Mouse (Mus musculus) retina, postnatal 1 day (tissue): ENCODE measurements at regions not wholly inside any gene's neighbourhood (a gene's known extent, or its start where the extent isn't known, plus 50 kb on each side); places are given as distances from the start of the nearest gene placed in this dataset.

Experiments used
- DNase-seq: peaks from one replicate; pipeline ENCODE4 v3.0.0-alpha.2; 2012

DNA sequence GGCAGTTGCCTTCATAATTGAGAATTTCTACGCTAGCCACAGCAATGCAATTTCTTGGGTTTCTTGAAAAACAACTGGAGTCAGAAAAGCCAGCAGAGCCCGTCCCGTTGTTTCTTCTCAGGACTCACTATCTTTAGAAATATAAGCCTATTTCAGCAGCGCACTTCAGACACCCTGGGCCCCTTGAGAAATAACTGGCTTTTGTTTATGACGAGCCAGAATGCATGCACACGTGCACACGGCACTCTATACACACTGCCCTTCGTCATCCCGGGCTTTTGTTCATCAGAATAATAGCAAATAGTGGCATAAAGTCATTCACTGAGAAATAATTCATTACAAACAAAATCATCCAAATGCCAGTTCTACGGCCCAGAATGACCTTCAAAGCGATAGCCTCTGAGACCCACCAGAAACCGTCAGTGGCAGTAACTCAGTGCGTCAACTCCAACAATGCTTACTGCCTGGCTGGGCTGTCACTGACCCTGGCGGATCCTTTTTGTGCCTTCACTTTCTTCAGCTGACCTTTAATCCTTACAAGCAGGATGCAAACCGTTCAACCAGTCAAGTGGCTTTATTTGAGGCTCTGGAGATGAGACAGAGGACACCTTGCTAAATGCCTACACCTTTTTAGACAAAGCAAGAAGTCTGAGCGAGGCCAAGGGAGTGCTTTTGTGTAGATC, 126.7 kb upstream of the Smarca2 start:
- DNase-seq = peak; percentile 53

DNA sequence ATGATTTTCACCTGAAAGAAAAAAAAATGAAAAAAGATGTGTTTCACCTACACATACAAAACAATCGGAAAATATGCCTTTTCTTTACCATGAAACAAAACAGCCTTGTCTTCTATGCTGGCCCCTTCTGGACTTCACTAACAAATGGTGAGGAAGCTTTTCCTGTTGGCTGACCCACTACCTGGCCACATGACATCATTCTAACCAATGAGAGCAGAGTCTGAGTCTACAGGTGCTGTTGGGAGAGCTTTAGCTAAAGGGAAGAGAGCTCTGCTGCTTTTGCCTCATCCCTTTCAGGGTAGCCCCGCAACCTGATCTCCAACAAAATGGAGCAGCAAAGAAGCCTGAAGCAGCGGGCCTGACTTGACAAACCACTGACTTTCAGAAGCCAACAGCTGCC, 120.5 kb upstream of the Smarca2 start:
- DNase-seq = no peak

DNA sequence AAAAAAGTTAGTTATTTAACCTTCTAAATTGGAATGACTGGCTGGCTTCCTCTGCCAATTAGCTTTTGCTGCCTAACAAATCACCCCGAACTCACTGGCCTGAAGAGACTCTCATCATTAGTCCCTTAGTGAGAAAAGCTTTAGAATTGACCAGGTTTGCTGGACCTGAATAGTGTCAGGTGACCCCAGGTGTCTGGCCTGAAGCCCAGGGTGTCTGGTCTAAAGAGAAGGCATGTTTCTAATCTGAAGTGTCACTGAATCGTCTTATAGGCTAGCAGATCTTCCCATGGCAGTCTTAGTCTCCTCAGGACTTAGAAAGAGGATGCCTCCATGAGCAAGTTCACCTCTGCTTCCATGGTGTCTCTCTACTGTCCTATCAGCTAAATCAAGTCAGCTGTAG, 112.0 kb upstream of the Smarca2 start:
- DNase-seq = no peak

DNA sequence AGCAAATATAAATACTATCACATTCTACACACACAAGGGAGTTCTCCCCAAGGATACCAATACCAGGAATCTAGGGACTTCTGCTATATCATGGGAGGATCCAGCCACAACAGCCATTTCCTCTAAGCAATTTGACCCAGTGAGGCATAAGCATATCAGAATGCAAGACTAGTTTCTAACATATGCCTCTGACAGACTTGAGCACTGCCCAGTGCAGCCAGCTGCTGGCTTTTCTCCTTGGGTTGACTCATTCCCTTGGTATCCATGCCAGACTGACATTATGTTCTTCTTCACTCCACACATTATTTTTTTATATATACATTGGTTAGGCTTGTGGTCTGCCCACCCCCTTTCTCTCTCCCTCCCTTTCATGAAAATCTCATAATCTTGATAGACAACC, 103.8 kb upstream of the Smarca2 start:
- DNase-seq = no peak

DNA sequence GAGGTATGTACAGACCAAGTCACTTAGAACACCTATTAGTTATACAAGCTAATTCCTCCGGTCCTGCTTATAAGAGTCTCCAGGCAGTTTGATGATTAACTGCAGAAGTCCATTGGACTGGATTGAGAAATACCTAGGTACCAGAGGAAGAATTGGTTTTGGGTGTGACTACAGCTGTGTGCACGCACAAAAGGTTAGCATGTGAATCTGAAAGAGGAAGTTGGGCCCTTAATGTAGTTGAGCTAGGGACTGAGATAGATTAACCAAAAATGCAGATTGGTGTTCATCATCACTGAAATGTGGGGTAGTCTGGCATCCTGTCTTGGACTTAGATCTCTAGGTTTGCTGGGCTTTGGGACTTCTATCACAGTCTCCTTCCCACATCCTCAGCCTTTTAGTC, 100.8 kb upstream of the Smarca2 start:
- DNase-seq = no peak

DNA sequence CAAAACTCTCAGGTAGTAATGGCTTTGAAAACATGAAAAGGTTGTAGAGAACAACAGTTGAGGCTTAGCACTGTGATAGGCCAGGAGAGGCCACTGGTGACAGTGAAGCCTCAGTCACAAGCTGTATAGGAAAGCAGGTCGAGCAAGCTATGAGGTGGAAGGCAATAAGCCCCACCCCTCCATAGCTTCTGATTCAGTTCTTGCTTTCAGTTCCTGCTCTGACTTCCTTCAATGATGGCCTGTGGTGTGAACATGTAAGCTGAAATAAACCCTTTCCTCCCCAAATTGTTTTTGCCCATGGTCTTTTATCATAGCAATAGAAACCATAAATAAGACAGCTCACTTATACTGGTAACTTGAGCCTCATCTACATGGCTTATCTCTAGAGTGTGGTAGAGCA, 98.0 kb upstream of the Smarca2 start:
- DNase-seq = no peak

DNA sequence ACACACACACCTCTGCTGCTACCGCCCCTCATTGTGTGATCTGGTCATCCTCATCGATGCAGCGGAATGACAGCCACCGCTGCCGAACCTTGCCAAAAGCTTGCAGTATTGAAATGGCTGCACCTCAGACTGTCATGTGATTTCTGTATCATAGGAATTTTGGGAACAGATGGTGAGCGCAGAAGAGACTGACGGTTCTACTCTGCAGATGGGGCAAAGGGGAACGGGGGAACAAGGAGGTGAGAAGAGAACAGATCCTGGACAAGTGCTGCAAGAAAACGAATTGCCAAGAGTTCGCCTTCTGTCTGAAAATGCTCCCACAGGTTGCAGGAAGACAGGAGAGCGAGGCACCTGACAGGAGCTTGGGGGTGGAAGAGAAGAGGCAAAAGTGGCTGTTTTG, 96.9 kb upstream of the Smarca2 start:
- DNase-seq = no peak

DNA sequence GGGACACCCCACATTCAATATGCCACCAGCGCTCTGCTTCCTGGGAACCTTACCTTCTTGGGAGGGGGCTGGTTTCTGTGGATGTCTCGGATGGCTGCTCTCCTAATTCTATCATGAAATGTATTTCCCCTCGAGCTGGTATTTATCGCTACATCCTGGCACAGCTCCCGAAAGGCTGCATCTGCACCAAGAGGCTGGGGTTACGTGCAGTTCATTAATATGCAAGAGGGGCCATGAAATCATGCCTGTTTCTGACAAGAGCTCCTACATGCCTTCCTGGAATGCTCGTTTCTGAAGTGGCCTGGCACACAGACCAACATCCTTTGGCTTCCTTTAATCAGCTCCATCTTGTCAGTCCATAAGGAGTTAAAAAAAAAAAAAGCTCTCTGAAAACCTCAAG, 96.2 kb upstream of the Smarca2 start:
- DNase-seq = peak; percentile 23

DNA sequence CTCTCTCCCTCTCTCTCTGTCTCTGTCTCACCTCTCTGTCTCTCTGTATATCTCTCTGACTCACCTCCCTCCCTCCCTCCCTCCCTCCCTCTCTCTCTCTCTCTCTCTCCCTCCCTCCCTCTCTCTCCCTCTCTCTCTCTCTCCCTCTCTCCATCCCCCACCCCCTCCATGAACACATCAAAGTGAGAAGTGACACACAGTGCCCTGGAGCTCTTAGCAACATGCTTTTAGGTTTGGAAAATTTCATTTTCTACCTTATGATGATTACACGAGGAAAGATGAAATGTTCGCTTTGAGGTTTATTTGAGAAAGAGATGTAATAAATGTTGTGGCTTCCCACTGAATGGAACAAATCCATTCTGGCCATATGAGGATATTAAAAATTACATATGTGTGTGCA, 95.6 kb upstream of the Smarca2 start:
- DNase-seq = no peak

DNA sequence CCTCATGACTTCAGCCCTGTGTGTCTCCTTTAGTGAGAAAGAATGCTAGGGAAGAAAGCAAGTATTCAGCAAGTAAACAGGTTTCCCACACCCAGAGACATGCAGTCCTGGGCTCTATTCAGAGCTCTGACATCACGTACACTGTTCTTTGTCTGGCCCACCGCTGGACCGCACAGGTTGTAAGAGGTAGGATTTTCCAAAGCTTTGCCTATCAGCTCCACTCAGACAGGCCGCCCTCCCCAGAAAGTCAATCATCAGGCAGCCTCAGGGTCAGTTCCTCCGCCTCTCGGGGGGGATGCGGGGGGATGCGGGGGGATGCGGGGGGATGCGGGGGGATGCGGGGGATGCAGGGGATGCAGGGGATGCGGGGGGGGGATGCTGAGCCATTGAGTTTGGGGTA, 94.7 kb upstream of the Smarca2 start:
- no peak for DNase-seq

DNA sequence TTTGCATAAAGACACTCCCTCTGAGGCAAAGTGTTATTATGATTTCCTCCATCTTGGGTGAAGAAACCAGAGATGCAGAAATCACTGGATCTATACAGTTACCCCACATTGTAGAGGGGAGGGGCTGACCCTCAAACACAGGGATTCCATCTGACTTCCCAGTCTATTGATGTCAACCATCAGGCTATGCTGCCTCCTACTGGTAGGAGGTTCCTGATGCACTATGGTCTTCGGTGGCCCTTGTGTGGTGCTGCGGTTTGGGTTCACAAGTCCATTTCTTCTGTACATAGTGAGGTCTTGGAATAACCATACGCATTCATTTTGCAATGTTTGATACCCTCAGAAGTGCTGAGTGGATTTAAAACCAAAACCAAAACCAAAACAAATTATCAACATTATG, 94.0 kb upstream of the Smarca2 start:
- DNase-seq = peak; percentile 24

DNA sequence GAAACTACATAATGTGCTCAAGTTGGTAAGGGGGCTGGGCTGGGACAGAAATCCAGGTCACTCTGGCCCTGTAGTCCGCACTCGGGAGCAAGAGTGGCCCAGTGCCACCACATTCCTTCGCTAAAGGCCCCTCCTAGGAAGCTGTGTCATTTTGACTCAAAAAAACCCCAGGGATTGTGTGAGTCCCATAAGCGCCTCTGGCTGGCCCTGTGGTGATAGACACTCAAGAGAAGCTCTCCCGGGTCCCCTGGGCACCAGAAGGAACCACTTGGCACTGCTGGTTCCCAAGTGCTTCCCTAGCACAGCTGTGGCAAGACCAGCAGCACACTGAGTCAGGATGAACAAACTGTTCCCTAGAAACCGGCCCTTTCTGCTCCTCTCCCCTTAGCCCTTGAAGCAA, 93.1 kb upstream of the Smarca2 start:
- no peak for DNase-seq

DNA sequence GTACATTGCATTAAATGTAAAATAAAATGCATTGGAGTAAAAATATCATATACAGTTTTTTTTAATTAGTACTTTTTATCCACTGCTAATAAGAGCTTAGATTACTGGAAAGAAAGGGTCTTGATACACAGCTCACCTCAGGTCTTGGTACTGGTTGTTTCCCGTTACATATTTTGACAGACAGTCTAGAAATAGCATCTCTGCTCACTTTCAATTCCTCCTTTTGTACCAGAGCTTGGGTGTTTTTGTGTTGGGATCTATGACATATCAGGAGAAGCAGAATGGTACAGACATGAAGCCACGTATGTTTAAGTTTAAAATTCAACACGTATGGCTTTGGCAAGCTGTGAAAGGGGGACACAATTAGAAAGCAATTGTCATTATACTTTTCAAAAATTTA, 80.3 kb upstream of the Smarca2 start:
- no peak for DNase-seq

DNA sequence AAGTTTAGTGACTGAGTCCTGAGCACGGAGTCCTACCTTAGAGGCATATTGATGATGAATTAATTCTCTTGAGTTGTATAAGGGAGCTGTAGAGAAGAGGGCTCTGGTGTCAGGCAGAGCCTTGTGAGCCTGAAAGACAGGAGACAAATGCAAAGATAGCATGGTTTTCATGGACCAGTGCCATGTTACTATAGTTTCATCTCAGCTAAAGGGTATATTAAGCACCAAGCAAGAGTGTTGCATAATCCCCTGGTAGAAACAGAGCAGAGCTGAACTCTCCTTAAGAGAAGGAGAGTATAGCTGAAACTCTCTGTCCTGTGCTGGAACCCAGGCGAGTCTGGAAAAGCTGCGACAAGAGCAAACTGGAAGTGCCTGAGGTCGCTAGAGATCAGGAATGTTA, 73.5 kb upstream of the Smarca2 start:
- DNase-seq = no peak

DNA sequence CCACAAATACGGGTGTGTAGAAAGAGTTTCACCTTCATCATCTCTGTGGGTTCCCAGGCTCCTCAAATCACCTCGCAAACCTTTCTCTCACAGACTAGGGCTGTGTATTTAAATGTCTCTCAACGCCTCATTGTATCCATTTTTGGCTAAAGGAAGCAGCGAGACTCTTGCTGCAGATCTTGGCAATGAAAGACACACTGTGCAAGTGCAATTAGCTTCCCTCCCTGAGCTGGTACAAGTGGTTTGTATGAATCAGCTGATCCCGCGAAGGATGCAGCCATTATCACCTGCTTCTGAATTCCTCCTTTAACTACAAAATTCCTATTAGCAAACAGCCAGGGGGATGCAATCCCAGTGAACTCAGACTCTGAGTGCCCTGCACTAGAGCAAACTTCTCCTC, 72.3 kb upstream of the Smarca2 start:
- DNase-seq = no peak

DNA sequence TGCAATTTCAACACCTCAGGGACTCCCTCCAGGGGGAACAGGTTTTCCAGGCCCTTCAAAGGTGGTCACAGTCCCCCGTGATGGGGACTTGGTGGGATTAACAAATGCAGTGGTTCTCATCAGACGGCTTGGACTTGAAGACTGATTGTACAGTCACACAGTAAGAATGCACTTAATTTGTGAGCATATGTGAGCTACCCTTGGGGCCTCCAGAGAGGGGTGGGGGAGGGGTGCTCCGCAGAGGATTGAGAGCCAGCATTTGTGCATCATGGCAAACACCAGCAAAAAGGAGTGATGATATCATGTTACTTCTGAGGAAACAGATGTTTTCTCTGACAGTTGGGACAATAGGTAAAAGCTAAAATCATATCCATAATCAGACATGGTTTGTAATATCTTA, 59.2 kb upstream of the Smarca2 start:
- DNase-seq = no peak

DNA sequence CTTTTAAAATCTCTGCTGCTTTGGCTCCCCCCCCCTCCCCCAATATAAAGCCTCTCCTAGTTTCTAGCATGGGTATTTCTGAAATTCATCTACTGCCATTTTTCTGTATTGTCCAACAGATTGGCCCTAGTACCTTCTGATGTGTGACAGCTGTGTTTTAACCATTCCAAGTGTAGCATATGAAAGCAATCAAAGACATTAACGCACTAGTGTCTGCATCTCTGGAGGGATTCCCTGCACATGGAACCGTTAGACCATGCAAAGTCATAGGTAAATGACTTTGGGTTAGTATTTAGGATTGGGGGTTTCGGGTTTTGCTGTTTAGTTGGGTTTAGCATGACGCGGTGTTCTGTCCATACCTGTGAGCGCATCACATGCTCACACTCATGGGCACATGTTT, 57.3 kb upstream of the Smarca2 start:
- DNase-seq = no peak

DNA sequence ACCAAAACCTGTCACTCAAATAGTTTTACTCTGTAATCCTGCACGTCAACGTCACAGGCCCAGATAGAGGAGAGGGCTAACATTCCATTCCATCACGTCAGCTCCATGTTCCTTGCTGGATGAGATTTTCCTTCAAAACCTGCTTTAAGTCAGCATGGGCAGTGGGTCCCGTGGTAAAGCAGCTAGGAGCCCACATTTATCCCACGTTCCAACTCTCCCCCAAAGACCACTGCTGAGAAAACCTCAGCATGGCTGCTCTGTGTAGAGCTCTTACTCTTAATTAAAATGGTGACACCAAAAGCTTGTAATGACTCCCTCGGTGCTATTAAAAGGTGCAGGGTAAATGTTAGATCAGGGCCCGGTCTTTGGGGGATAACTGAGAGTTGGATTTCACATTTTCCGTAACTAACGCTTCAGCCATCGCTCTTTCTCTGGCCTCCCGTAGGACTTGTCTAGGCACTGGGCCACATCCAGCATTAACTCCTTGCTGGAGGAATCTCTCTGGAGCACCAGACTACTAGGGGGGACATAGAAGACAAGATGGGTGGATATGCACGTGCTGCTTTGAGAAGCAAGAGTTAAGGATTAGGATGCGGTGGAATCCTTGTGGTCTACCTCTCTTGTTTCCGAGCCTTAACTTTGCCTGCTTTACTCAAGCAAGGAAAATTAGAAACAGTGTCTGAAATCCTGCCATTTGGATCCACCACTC, 56.1 kb upstream of the Smarca2 start:
- no peak for DNase-seq

DNA sequence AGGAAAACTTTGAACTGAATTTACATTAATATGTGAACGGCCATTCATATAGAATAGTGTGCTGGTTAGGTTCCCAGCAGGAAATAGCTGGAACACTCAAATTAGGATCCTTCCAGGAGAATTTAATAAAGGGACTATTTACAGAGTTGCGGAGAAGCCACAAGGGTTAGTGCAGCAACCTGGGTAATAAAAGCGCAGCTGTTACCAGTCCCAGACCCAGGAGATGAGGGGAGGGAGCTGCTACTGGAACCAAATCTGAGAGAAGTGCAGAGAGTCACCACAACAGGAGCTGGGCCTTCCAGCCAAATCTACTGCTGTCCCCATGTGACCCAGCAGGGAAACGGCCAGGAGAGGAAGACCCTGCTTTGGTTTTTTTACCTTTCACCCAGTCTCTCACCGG, 54.6 kb upstream of the Smarca2 start:
- no peak for DNase-seq
